Mouse (Mus musculus) mesoderm, embryonic 11.5 days (tissue): ENCODE results near the gene Tmem132e.
A peak's percentile ranks its signal among the peaks of the same experiment; 100 is the strongest.

Experiments used
- DNase-seq: peaks from one replicate; pipeline ENCODE4 v3.0.0-alpha.2; 2012; ENCODE audit warnings: low read depth, low spot score

Gene Tmem132e

GRCm38 (mm10) chr11:82388371-82389313 lies at the start of gene Tmem132e:
TSS of gene Tmem132e (plus strand) at chr11:82388900.
- peak; percentile 35 for DNase-seq

- peak; percentile 74 for DNase-seq
Observed at GRCm38 (mm10) chr11:82339921-82340401, 48.7 kb upstream of the Tmem132e start.

- no peak for DNase-seq
Observed at GRCm38 (mm10) chr11:82340416-82340815, 48.3 kb upstream of the Tmem132e start.

GRCm38 (mm10) chr11:82340900-82341299 lies 47.8 kb upstream of the Tmem132e start:
- no peak for DNase-seq

- no peak for DNase-seq
Observed at GRCm38 (mm10) chr11:82351039-82351438, 37.7 kb upstream of the Tmem132e start.

GRCm38 (mm10) chr11:82370151-82370550 lies 18.5 kb upstream of the Tmem132e start:
- DNase-seq, result peak; percentile 29

GRCm38 (mm10) chr11:82371577-82371976 lies 17.1 kb upstream of the Tmem132e start:
- peak; percentile 74 for DNase-seq

- DNase-seq, result no peak
Observed at GRCm38 (mm10) chr11:82380606-82381202, 8.0 kb upstream of the Tmem132e start.

- peak; percentile 79 for DNase-seq
Observed at GRCm38 (mm10) chr11:82386970-82387540, 1.6 kb upstream of the Tmem132e start.

- DNase-seq, result peak; percentile 24
Observed at GRCm38 (mm10) chr11:82387711-82388341, 874 bp upstream of the Tmem132e start.

GRCm38 (mm10) chr11:82389396-82390291 lies 944 bp downstream of the Tmem132e start:
- peak; percentile 46 for DNase-seq

GRCm38 (mm10) chr11:82392341-82392740 lies 3.6 kb downstream of the Tmem132e start:
- DNase-seq, result no peak

- no peak for DNase-seq
Observed at GRCm38 (mm10) chr11:82399621-82400020, 10.9 kb downstream of the Tmem132e start.

GRCm38 (mm10) chr11:82405641-82406040 lies 16.9 kb downstream of the Tmem132e start:
- no peak for DNase-seq

GRCm38 (mm10) chr11:82406358-82407221 lies 17.9 kb downstream of the Tmem132e start:
- peak; percentile 75 for DNase-seq

- DNase-seq, result no peak
Observed at GRCm38 (mm10) chr11:82412496-82412895, 23.8 kb downstream of the Tmem132e start.

- DNase-seq, result no peak
Observed at GRCm38 (mm10) chr11:82418337-82419041, 29.8 kb downstream of the Tmem132e start.

GRCm38 (mm10) chr11:82421909-82422308 lies 33.2 kb downstream of the Tmem132e start:
- DNase-seq, result no peak

- DNase-seq, result no peak
Observed at GRCm38 (mm10) chr11:82423521-82423920, 34.8 kb downstream of the Tmem132e start.
